Mouse (Mus musculus): Measurements from ENCODE around the gene Exosc5.

Exosc5 gene

GRCm38 (mm10) chr7:25637099-25637498, 21.9 kb upstream of the Exosc5 start:
- no peak for DNase-seq

DNA sequence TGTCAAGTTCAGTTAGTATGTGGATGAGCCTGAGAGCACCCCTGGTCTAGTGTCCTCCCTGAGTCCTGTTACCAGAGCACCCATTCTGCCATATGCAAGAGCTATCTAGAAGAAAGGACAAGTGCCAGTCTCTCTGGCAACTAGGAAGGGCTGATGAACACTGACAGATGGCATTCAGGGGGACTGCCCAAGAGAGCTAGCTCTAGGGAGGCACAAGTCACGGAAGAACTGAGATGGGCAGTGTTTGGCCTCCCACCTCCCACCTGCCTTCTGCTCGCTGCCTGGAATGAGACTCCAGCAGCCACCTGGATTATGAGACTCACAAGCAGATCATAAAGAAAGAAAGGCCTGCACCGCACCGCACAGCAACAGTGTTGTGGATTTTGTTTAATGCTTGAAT, 19.2 kb upstream of the Exosc5 start:
- peak; percentile 50 for DNase-seq

- DNase-seq: no peak
These were observed 14.8 kb upstream of the Exosc5 start for GRCm38 (mm10) chr7:25644136-25644535.

DNA sequence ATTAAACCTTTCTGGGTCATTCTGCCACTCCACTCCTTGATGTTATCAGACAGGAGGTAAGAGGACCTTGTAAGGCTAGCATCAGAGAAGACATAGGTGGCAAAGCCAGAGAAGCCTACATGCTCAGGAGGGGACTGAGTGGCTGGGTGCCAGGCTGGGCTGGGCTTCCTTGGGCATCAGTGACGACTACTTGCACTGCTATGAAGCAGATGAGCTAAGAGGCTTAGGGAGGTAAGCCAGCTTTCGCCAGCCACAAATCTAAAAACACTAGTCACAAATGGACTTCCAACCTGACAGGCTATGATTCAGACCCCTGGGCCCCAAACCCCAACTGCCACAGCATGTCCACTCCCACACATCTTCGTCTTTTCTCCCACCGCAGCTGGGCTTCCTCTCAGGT, 14.3 kb upstream of the Exosc5 start:
- DNase-seq: no peak

- DNase-seq: no peak
These were observed 13.9 kb upstream of the Exosc5 start for GRCm38 (mm10) chr7:25645074-25645473.

- DNase-seq: no peak
These were observed 11.3 kb upstream of the Exosc5 start for GRCm38 (mm10) chr7:25647574-25648123.

DNA sequence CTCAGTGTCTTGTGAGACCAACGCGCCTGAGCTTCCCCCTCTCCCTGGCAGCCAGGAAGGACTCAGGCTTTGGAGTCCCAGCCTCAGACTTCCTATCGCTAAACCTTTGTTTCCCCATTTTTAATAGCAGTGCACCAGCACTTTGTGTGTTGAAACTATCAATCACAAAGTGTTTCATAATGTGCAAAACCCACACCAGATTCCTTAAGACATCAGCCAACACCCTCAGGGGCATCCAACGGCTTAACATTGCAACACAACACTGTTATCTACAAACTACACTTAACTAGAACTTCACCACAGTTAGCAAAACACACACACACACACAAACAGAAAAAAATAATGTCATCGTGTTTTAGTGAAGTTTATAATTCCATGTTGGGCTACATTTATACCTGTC, 9.1 kb upstream of the Exosc5 start:
- no peak for DNase-seq

DNA sequence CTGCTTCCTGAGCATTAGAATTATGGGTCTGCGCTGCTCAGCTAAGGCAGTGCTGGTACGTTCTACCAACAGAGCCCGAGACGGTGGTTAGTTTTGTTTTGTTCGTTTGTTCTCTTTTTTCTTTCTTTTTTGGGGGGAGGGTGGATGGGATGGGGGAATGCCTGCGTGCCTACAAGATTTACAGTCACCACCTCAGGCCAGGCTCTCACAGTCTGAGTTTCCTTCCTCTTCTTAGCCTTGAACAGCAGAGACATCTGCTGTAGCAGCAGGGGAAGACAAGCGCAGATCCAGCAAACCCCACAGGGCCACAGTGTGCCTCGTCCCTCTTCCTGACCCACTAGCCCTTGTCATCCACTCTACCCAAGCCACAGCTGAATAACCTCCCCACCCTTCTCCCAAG, 7.7 kb upstream of the Exosc5 start:
- DNase-seq: no peak

GRCm38 (mm10) chr7:25652244-25652759, 6.7 kb upstream of the Exosc5 start:
- no peak for DNase-seq

- peak; percentile 43 for DNase-seq
These were observed 3.1 kb upstream of the Exosc5 start for GRCm38 (mm10) chr7:25655601-25656428.

DNA sequence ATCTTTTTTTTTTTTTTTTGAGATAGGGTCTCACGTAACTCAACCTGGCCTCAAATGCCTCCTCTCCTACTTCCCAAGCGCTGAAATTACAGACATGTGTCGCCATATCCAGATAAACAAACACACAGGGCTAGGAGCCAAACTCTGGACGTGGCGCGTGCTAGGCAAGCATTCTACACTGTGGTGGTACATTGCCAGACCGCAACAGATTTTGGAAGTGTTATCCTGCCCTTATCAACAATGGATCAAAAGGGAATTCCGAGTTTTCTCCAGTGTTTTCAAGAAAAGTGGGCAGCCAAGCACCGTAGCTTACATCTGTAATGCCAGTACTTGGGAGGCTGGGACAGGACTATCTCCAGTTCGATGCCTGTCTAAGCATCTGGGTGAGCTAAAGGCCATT, 1.2 kb upstream of the Exosc5 start:
- DNase-seq: no peak

- no peak for DNase-seq
These were observed 7.4 kb downstream of the Exosc5 start for GRCm38 (mm10) chr7:25666381-25666780.

GRCm38 (mm10) chr7:25669158-25669557, 10.2 kb downstream of the Exosc5 start:
- no peak for DNase-seq

DNA sequence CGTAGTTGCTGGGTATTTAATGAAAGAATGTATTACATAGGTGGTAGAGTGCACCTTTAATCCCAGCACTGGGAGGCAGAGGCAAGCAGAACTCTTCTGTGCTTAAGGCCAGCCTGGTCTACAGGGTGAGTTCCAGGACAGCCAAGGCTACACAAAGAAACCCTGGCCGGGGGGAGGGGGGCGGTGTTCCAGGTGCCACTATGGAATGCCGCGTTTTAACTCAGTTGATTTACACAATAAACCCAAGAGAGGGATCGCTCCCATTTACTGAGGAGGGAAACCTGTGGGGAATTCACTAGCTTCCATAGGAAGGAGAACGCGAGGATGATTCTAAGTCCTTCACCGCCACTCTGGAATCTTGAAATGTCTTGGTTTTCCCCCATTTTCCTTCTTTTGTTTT, 10.7 kb downstream of the Exosc5 start:
- DNase-seq: no peak

- DNase-seq: no peak
These were observed 11.1 kb downstream of the Exosc5 start for GRCm38 (mm10) chr7:25670096-25670495.

DNA sequence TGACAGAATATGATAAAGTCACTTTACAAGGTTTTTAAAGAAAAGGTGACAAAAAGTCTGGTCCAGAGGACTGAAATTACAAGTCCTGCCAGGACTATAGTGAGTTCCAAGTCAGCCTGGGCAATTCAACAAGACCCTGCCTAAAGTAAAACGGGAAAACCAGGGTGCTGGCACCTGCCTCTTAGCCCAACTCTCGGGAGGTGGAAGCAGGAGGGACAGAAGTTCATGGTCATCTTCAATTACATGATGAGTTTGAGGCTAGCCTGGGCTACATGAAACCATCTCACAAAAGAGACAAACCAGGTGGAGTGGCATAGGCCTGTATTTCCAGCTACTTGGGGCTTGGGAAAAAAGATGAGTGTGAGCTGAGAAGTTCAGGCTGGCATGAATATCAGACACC, 12.7 kb downstream of the Exosc5 start:
- DNase-seq: no peak

GRCm38 (mm10) chr7:25672442-25672841, 13.5 kb downstream of the Exosc5 start:
- no peak for DNase-seq

DNA sequence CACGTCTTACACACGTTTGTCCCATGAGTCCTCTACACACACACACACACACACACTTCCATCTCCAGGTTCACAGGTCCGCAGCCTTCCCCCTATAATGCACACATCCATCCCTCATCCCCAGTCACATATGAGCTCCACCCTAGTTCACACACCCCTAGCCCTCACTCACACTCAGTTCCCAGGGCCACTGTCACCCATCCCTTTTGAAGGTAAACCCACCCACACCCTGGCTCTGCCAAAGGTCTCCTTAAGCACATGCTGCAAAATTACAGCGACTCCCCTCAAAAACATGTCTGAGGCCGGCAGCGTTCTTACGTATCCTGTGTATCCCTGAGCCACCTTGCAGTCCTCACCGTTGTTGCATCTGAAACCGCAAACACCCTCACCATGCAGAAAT, 15.3 kb downstream of the Exosc5 start:
- no peak for DNase-seq

GRCm38 (mm10) chr7:25674719-25675300, 15.8 kb downstream of the Exosc5 start, which contains the start of gene Tmem91:
Gene Tmem91 (minus strand): TSS chr7:25675166.
- DNase-seq: no peak

GRCm38 (mm10) chr7:25675405-25675804, 16.4 kb downstream of the Exosc5 start:
- DNase-seq: no peak

GRCm38 (mm10) chr7:25676085-25676781, 17.3 kb downstream of the Exosc5 start:
- DNase-seq: peak; percentile 100

DNA sequence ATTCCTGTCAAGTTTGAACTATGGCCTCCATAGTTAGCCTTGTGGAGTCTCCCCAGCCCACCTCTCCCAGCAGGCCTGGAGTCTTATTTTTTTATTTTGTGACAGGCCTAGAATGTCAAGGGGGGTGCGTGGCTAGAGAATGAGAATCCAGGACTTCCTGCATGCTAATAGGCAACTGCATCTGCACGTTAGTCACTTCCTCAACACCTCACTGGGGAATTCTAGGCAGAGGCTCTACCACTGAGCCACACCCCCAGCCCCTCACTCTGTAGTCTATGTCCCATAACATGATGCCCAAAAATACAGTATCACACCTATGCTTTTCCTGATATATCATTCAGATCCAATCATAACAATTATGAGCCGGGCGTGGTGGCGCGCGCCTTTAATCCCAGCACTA, 18.0 kb downstream of the Exosc5 start:
- no peak for DNase-seq

GRCm38 (mm10) chr7:25679971-25680370, 21.0 kb downstream of the Exosc5 start:
- no peak for DNase-seq
